Mouse (Mus musculus): Measurements from ENCODE around the gene 2310057M21Rik. TPM values are rescaled to one million over a fixed set of nuclear protein-coding genes. Genes with fewer than 3 reads are reported as not detected.

Gene 2310057M21Rik
- total and polyA plus RNA-seq, 2 experiments = 1.7 to 3.7 TPM

DNA sequence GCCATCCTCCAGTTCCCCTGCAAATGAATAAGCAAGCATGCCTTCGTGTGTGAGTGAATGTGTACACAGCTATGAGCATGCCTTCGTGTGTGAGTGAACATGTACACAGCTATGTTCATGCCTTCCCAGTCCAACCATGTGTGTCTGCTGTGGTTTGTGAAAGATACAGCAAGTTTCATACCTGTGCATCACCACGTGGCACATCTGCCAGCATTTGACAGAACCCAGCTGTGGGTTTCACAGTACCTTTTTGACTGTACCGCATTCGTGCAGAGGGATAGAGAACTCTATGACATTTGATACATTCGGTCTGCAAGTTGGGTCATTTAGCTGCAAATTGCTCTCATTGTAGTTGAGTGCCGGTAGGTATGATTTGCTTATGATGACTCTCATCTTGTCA lies 48.1 kb downstream of the 2310057M21Rik start:
- H3K4me3 ChIP-seq (ENCODE audit: insufficient read depth, low read depth, low read length) = no peak overlapping the region
- no peaks in the 10 kb centered on the region for H3K36me3 ChIP-seq (ENCODE audit: control insufficient read depth, insufficient read depth, low read length)
- TF ChIP-seq CTCF (IDR thresholded peaks at IDR 0.05; ENCODE audit: low read depth, low read length) = no peak
- TF ChIP-seq POLR2A (IDR thresholded peaks at IDR 0.05; ENCODE audit: extremely low read depth, insufficient read depth, low read length) = no peak
- no peaks in the 10 kb centered on the region for H3K79me2 ChIP-seq (ENCODE audit: control insufficient read depth, insufficient read depth, low read length)
- DNase-seq (ENCODE audit: extremely low read depth, low read depth, low spot score) = no peak
- no peaks in the 10 kb centered on the region for H3K4me1 ChIP-seq (ENCODE audit: control insufficient read depth, insufficient read depth, low read length)
- H3K27me3 ChIP-seq (ENCODE audit: control insufficient read depth, insufficient read depth, low read length) = no peaks in the 10 kb centered on the region
- no peak overlapping the region for H3K27ac ChIP-seq (replicated peaks; ENCODE audit: insufficient read depth, low read depth, low read length)
- WGBS = 79% methylated on average over 7 of the region's 7 CpGs
- no peak overlapping the region for H3K9ac ChIP-seq (ENCODE audit: low read depth, low read length)

- H3K4me3 ChIP-seq (ENCODE audit: insufficient read depth, low read depth, low read length) = no peak overlapping the region
- WGBS = 80% methylated on average over 5 of the region's 5 CpGs
- H3K9ac ChIP-seq (ENCODE audit: low read depth, low read length) = no peak overlapping the region
- no peaks in the 10 kb centered on the region for H3K27me3 ChIP-seq (ENCODE audit: control insufficient read depth, insufficient read depth, low read length)
- H3K36me3 ChIP-seq (ENCODE audit: control insufficient read depth, insufficient read depth, low read length) = no peaks in the 10 kb centered on the region
- TF ChIP-seq POLR2A (IDR thresholded peaks at IDR 0.05; ENCODE audit: extremely low read depth, insufficient read depth, low read length) (no peak), CTCF (IDR thresholded peaks at IDR 0.05; ENCODE audit: low read depth, low read length) (no peak)
- no peak overlapping the region for H3K27ac ChIP-seq (replicated peaks; ENCODE audit: insufficient read depth, low read depth, low read length)
- H3K4me1 ChIP-seq (ENCODE audit: control insufficient read depth, insufficient read depth, low read length) = no peaks in the 10 kb centered on the region
- DNase-seq (ENCODE audit: extremely low read depth, low read depth, low spot score) = no peak
- no peaks in the 10 kb centered on the region for H3K79me2 ChIP-seq (ENCODE audit: control insufficient read depth, insufficient read depth, low read length)
Observed at GRCm38 (mm10) chr7:131306733-131307132, 55.8 kb downstream of the 2310057M21Rik start.

- Histone ChIP-seq H3K9ac (ENCODE audit: low read depth, low read length) (no peak overlapping the region), H3K27me3 (ENCODE audit: control insufficient read depth, insufficient read depth, low read length) (no peaks in the 10 kb centered on the region), H3K4me3 (ENCODE audit: insufficient read depth, low read depth, low read length) (no peak overlapping the region), H3K27ac (replicated peaks; ENCODE audit: insufficient read depth, low read depth, low read length) (no peak overlapping the region), H3K79me2 (ENCODE audit: control insufficient read depth, insufficient read depth, low read length) (no peaks in the 10 kb centered on the region), H3K4me1 (ENCODE audit: control insufficient read depth, insufficient read depth, low read length) (no peaks in the 10 kb centered on the region), H3K36me3 (ENCODE audit: control insufficient read depth, insufficient read depth, low read length) (no peaks in the 10 kb centered on the region)
- DNase-seq (ENCODE audit: extremely low read depth, low read depth, low spot score) = no peak
- TF ChIP-seq CTCF (IDR thresholded peaks at IDR 0.05; ENCODE audit: low read depth, low read length) (no peak), POLR2A (IDR thresholded peaks at IDR 0.05; ENCODE audit: extremely low read depth, insufficient read depth, low read length) (no peak)
- 76% methylated on average over 8 of the region's 8 CpGs for WGBS
Observed at GRCm38 (mm10) chr7:131303340-131303739, 59.2 kb downstream of the 2310057M21Rik start.

GRCm38 (mm10) chr7:131297151-131297550 lies 65.4 kb downstream of the 2310057M21Rik start:
- 79% methylated on average over 8 of the region's 8 CpGs for WGBS
- no peak overlapping the region for H3K9ac ChIP-seq (ENCODE audit: low read depth, low read length)
- TF ChIP-seq POLR2A (IDR thresholded peaks at IDR 0.05; ENCODE audit: extremely low read depth, insufficient read depth, low read length) (no peak), CTCF (IDR thresholded peaks at IDR 0.05; ENCODE audit: low read depth, low read length) (no peak)

More at GRCm38 (mm10) chr7:131297151-131297550, 65.4 kb downstream of the 2310057M21Rik start:
- H3K4me3 ChIP-seq (ENCODE audit: insufficient read depth, low read depth, low read length) = no peak overlapping the region
- H3K79me2 ChIP-seq (ENCODE audit: control insufficient read depth, insufficient read depth, low read length) = no peaks in the 10 kb centered on the region
- no peaks in the 10 kb centered on the region for H3K27me3 ChIP-seq (ENCODE audit: control insufficient read depth, insufficient read depth, low read length)
- H3K4me1 ChIP-seq (ENCODE audit: control insufficient read depth, insufficient read depth, low read length) = no peaks in the 10 kb centered on the region
- no peak overlapping the region for H3K27ac ChIP-seq (replicated peaks; ENCODE audit: insufficient read depth, low read depth, low read length)
- DNase-seq (ENCODE audit: extremely low read depth, low read depth, low spot score) = no peak
- H3K36me3 ChIP-seq (ENCODE audit: control insufficient read depth, insufficient read depth, low read length) = no peaks in the 10 kb centered on the region

Other genes with a start within 250 kb of the 2310057M21Rik start
- not detected in 2 replicates for gene 4933402N03Rik, start 216.4 kb downstream of the 2310057M21Rik start, total RNA-seq (2014; rRNA removed)
- not detected in 2 replicates for gene 4933402N03Rik, start 216.4 kb downstream of the 2310057M21Rik start, polyA plus RNA-seq (2012; rRNA removed)
- gene 5430419D17Rik, start 188.4 kb downstream of the 2310057M21Rik start, total RNA-seq (2014; rRNA removed) = not detected in 2 replicates
- not detected in 2 replicates for gene 5430419D17Rik, start 188.4 kb downstream of the 2310057M21Rik start, polyA plus RNA-seq (2012; rRNA removed)
- 0.47 and 4.0 TPM in 2 replicates for gene Cuzd1, start 40.5 kb downstream of the 2310057M21Rik start, total RNA-seq (2014; rRNA removed)
- not detected in 2 replicates for gene Cuzd1, start 40.5 kb downstream of the 2310057M21Rik start, polyA plus RNA-seq (2012; rRNA removed)
- gene Fam24b, start 33.2 kb downstream of the 2310057M21Rik start, total RNA-seq (2014; rRNA removed) = not detected in 2 replicates
- 0.91 TPM in 1 of 2 replicates, not detected in the other for gene Fam24b, start 33.2 kb downstream of the 2310057M21Rik start, polyA plus RNA-seq (2012; rRNA removed)
- gene Fam24a, start 28.9 kb downstream of the 2310057M21Rik start, total RNA-seq (2014; rRNA removed) = not detected in 2 replicates
- gene Fam24a, start 28.9 kb downstream of the 2310057M21Rik start, polyA plus RNA-seq (2012; rRNA removed) = not detected in 2 replicates
- 26.2 and 27.0 TPM in 2 replicates for gene Pstk, start 8.4 kb upstream of the 2310057M21Rik start, total RNA-seq (2014; rRNA removed)
- gene Pstk, start 8.4 kb upstream of the 2310057M21Rik start, polyA plus RNA-seq (2012; rRNA removed) = 26.7 and 30.9 TPM in 2 replicates
- gene Ikzf5, start 47.8 kb upstream of the 2310057M21Rik start, total RNA-seq (2014; rRNA removed) = 3.8 and 4.9 TPM in 2 replicates
- 2.0 and 3.4 TPM in 2 replicates for gene Ikzf5, start 47.8 kb upstream of the 2310057M21Rik start, polyA plus RNA-seq (2012; rRNA removed)
- 95.8 and 105 TPM in 2 replicates for gene Acadsb, start 47.8 kb upstream of the 2310057M21Rik start, total RNA-seq (2014; rRNA removed)
- 20.3 and 24.4 TPM in 2 replicates for gene Acadsb, start 47.8 kb upstream of the 2310057M21Rik start, polyA plus RNA-seq (2012; rRNA removed)
- not detected in 2 replicates for gene Hmx3, start 180.1 kb upstream of the 2310057M21Rik start, total RNA-seq (2014; rRNA removed)
- not detected in 2 replicates for gene Hmx3, start 180.1 kb upstream of the 2310057M21Rik start, polyA plus RNA-seq (2012; rRNA removed)
- not detected in 2 replicates for gene Hmx2, start 186.0 kb upstream of the 2310057M21Rik start, total RNA-seq (2014; rRNA removed)
- gene Hmx2, start 186.0 kb upstream of the 2310057M21Rik start, polyA plus RNA-seq (2012; rRNA removed) = not detected in 2 replicates
- gene Bub3, start 197.5 kb upstream of the 2310057M21Rik start, total RNA-seq (2014; rRNA removed) = 25.4 and 26.8 TPM in 2 replicates
- gene Bub3, start 197.5 kb upstream of the 2310057M21Rik start, polyA plus RNA-seq (2012; rRNA removed) = 24.5 and 25.2 TPM in 2 replicates

All from liver, adult 2 months (tissue).